1 mouse cellular context compared by ENCODE assay signal in the genomic region with DNA sequence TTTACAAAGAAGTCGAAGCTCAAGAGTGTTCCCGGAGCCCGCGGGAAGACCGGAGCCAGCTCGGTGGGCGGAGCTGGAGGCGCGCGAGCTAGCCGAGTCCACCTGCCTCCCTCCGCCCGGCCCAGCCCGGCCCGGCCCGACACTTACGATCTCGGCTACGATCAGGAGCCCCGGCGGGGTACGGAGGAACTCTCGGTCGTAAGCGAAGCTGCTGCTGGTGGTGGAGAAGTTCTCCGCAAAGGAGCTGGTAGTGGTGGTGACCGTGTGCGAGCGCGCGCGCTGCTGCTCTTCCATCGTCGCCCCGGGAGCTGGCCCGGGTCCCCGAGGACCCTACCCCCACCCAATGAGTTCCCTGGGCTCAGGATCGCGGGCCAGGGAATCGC.
TF ChIP-seq lines count a peak whose summit lies in the region.

No protein-coding gene starts in this region.

TF ChIP-seq in CH12.LX, 34 proteins besides CTCF, POLR2A, EP300 and RAD21 (continued from another document):
- TF ChIP-seq TBP (conservative IDR thresholded peaks at IDR 0.05; ENCODE audit: low read depth, low read length) (no peak), JUN (IDR thresholded peaks at IDR 0.05; ENCODE audit: insufficient read depth, low read depth, low read length) (no peak), TCF12 (IDR thresholded peaks at IDR 0.05; ENCODE audit: low read depth, low read length) (no peak), ZMIZ1 (IDR thresholded peaks at IDR 0.05; ENCODE audit: low read depth, low read length) (no peak), RCOR1 (conservative IDR thresholded peaks at IDR 0.05; ENCODE audit: low read depth, low read length) (no peak), MEF2A (IDR thresholded peaks at IDR 0.05; ENCODE audit: borderline replicate concordance, low read depth, low read length) (no peak), NELFE (IDR thresholded peaks at IDR 0.05; ENCODE audit: low read depth, low read length) (no peak), HCFC1 (IDR thresholded peaks at IDR 0.05; ENCODE audit: low read depth, low read length) (no peak), KAT2A (IDR thresholded peaks at IDR 0.05; ENCODE audit: insufficient replicate concordance, low read length) (no peak), BHLHE40 (IDR thresholded peaks at IDR 0.05; ENCODE audit: low read depth, low read length) (no peak)
TF ChIP-seq in CH12.LX: peak in this region for 0.
